Mouse (Mus musculus): ENCODE data around the gene Pdxdc1.
"Not testable (repeated sequence)": the region's sequence is repeated elsewhere in the genome, so short reads cannot be mapped to it uniquely, and the experiment has no call there.

Gene Pdxdc1

DNA sequence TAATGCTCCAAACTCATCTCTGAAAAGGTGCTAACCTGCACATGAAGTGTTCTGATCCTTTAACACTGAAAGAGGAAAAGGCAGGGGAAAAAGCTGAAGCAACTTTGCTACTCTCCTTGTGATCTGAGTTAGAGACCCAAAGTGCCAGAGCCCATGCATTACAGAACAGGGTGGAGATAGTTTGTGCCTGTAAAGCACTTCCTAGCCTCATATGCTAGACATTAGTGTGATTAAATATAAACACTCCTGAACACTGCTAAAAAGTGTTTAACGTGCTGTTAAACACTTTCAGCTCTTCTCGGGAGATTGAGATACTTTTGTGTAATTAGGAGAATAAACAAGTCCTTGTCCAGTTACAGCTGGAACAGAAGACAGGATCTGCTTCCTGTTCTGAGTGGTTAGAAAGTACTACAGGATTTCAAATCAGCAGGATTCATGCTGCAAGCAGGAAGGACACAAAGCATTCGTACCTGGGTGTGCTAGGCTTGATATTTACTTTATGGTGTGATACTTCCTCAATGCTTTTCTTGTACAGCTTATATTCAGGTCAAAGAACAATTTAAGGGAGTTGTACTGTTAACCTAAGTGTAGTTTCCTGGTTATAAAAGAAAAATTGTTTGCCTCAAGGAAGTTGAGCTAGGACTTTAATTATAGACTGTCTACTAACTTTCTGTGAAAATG lies 19.7 kb downstream of the Pdxdc1 start:
- DNase-seq (ENCODE audit: low spot score in 2 of 2) = no peak

DNA sequence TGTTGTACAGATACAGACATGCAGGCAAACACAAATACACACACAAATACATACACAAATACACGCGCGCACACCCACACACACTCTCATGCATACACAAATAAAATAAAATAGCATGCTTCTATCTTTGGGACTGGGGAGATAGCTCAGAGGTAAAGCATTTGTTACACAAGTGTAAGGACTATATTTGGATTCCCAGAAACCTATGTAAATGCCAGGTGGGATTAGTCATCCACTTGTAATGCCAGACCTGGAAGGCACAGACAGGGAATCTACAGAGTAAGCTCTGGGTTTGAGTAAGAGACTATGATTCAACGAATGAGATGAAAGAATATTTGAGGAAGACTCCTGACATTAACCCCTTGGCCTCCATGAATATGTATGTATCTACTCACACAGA lies 27.4 kb downstream of the Pdxdc1 start:
- no peak for DNase-seq (ENCODE audit: low spot score in 2 of 2)

DNA sequence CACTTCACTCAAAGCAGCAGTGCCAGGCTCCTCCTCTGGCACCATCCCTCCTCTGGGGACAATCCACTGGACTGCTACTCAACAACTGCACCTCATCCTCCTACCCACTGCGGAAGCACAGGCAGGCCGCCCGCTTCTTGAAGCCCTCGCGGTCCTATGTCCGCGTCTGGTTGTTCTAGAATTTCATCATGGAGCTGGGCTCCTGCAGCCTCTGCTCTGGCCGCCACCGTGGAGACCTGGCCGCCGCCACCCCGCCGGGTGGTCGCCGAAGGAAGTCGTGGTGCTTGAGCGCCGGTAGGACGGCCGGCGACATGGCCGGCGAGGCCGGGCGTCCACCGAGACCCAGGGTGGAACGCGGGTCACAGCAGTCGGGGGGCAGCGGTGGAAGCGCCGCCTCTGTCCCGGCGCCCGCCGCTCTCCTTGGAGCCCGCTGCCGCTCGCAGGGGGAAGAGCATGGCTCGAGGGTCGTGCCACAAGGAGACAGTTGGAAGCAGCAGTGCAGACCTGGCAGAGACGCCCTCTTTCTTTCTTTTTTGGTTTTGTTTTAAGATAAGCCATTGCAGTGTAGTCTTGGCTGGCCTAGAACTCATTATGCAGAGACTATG lies 34.9 kb downstream of the Pdxdc1 start:
- no peak for DNase-seq (ENCODE audit: low spot score in 2 of 2)

DNA sequence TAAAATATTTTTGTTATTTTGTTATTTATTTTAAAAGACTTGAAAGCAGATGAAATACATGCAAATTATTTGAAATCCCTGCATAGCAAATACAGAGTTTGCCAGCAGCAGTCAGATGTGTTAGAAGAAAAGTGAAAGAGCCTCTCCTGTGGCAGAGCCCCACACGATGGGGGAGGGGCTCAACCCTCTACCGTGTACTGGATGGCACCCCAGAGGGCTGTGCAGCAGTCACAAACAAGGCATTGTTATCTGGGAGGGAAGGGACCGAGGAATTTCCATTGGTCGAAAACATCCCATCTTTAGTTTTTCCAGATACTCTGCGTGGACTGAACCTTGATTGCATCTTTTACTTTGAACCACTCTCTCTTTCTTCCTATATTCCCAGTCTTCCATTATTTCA lies 35.5 kb downstream of the Pdxdc1 start:
- DNase-seq (ENCODE audit: low spot score in 2 of 2) = not testable (repeated sequence)

DNA sequence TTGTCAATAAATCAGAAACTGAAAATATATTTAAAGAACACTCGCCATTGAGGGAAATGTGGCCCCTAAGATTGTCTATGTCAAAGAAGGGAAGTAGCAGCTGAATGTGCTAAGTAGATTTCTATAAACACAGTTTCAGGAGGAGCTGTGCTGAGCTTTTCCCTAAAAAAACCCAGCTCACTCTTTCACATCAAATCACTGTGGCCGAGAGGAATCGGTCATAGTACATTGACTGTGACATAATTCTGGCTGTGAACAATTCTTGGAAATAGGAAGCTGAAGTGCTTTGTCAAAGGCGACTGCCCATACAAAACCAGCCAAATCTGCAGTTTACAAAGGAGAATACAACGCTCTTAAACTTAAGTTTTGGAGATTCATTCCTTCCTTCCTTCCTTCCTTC lies 36.3 kb downstream of the Pdxdc1 start:
- DNase-seq (ENCODE audit: low spot score in 2 of 2) = no peak

DNA sequence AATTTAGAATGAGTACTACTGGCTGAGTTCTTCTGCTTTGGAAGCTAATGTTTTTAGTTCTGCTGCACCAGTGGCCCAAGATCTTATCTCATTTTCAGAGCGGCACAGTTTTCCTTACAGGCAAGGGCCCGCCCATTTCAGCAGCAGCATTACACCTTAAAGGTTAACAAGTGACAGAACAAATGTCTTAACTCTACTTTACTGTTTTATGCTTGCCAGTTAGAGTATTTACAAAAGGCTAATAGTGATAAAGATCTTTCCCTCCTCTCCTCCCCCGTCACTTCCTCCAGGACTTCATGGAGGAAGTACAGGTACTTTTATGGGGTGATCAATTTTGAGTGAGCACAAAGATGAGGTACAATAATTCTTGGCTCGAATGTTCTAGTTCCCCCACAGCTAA lies 36.9 kb downstream of the Pdxdc1 start:
- no peak for DNase-seq (ENCODE audit: low spot score in 2 of 2)

DNA sequence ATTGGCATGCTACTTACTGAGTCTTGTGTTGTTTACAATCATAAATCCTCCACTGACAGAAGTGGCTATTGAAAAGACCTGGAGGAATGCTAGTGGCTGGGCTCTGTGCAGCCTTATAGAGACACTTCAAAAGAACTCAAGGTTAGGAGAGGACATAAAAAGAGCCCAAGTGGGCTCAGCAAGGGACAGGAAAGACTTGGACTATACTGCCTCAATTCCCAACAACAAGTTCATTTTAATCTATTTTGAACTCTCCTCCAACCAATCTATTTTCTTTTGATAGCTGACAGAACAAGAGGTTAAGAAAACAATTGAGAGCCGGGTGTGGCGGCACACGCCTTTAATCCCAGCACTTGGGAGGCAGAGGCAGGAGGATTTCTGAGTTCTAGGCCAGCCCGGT lies 49.0 kb downstream of the Pdxdc1 start:
- no peak for DNase-seq (ENCODE audit: low spot score in 2 of 2)

DNA sequence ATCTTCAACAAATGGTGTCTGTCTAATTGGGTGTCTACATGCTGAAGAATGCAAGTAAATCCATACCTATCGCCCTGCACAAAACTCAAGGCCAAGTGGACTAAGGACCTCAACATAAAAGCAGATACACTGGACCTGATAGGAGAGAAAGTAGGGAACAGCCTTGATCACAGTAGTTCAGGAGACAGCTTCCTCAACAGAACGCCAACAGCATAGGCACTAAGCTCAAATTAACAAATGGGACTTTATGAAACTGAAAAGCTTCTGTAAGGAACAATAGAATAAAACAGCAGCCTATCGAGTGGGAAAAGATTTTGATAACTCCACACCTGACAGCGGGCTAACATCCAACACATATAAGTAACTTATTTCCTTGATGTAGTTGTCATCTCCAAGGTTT lies 51.5 kb downstream of the Pdxdc1 start:
- DNase-seq (ENCODE audit: low spot score in 2 of 2) = no peak

DNA sequence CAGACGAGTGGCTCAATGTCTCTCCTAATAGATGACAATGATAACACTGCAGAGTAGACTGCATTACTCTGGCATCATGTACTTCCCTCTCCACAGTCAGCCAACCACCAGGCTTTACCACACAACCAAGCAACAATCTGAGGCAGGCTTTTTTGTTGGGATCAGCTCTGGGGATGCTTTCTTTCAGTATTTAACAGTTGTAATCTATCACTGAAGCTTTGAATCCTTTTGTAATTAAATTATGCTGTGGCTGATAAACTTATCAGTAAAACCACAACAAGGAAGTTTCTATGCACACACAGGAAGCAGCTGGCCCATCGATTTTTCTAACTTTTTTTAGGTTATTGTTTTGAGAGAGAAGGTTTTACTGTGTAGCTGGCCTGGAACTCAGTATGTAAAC lies 54.6 kb downstream of the Pdxdc1 start:
- no peak for DNase-seq (ENCODE audit: low spot score in 2 of 2)

DNA sequence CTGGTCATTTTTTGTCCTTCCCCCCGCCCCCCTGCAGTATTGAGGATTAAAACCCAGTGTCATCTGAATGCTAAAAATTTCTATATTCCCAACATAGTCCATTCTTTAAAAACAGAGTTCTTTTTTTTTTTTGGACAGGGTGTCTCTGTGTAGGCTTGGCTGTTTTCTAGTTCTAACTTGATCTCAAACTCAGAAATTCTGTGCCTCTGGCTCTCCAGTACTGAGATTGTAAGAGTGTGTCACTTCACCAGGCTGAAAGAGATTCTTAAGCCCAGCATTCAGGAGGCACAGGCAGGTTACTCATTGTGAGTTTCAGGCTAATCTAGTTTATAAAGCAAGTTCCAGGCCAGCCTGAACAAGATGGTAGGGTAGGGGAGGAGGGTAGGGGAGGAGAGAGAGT lies 56.3 kb downstream of the Pdxdc1 start:
- no peak for DNase-seq (ENCODE audit: low spot score in 2 of 2)

DNA sequence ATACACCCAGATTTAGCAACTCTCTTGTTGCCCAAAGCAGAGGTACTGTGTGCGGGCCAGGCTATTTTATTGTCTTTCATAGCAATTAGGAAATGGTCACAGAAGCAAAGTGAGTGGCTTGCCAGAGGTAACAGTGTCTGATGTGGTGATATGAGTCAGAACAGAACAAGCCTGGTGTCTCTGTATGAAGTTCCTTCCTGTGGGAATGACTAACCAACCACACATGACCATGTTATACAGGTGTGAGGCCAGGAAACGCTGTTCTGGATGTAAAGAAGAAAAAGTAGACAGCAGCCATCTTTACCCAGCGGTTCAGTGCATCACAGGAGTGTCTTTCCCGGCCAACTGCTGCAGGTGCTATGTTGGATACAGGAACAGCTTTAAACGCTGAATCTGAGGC lies 57.9 kb downstream of the Pdxdc1 start:
- no peak for DNase-seq (ENCODE audit: low spot score in 2 of 2)

DNA sequence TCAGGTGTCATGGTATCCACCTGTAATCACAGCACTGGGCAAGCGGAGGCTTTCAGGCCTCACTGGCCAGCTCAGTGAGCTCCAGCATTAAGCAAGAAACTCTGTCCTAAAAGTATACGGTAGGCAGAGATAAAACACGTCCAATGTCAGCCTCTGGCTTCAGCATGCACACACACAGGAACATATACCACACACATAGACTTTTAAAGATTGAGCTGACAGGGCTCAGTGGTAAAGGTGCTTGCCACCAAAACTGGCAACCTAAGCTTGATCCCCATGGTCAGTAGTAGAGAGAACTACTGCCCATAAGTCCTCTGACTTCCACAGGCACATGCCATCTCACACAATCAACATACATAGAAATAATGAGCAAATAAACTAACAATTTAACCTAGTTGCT lies 62.0 kb downstream of the Pdxdc1 start:
- DNase-seq (ENCODE audit: low spot score in 2 of 2) = no peak

DNA sequence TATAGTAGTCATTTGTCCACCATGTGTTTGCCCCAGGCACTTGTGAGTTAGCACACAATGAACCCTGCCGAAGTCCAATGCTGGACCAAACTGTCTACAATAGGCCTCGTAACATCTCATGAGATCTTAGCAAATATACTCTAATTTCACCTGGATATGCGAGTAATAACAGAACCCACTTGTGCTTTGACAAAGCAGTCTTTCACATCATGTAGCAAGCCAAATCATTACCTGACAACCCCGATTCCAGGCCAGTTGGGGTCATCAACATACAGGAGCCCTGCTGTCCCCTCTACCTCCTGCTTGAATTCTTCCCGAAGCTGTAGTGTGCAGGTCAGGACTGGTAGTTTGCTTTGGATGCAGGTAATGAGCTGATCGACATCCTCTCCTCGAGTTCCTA lies 62.9 kb downstream of the Pdxdc1 start:
- DNase-seq (ENCODE audit: low spot score in 2 of 2) = no peak

DNA sequence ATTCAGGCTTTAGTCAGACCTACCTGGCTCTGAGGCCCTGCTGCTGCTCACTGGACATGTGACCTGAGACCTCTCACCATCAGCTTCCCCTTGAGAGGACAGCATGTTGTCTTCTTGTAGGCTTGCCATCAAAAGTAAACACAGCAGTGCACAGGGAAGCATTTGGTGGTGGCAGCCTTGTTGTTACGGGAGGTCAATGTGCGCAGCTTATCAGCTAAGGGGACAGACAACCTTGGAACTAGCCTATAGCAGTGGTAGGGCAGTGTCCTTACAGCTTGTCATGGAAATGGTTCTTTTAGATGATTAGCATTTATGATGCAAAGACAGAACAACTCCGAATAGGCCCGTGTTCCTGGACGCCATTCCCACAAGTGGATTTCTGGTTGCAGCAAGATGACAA lies 68.5 kb downstream of the Pdxdc1 start:
- DNase-seq (ENCODE audit: low spot score in 2 of 2) = no peak

DNA sequence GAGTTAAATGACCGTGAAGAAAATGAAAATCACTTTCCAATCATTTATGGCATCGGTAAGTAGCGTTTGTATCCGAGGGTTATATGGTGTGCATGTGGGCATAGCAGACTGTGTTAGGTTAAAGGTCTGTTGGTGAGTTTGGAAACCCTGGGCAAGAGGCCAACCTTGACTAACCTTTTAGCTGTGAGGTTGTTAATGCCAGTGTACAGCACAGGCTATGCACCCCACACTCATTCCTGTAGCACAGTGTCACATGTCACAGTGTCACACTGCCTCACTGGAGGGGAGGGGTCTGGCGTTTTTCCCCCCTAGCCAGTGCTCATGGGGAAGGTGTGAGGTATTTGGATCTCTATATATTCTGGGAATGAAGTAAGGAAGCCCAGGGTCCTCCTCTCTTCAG lies 71.3 kb downstream of the Pdxdc1 start:
- no peak for DNase-seq (ENCODE audit: low spot score in 2 of 2)

DNA sequence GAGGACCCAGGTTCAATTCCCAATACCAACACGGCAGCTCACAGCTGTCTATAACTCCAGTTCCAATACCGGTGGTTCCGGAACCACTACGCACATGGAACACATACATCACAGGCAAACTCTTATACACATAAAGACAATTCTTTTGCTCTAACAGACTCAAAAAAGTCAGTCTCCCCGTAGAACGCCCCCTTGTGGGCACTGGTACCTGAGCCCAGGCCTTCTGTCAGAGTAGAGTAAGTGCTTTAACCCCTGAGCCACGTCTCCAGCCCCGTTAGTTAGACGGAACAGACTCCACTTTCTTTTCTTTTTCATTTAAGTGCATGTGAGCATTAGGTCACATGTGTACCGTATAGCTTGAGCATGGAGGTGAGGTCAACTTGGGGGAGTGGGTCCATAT lies 72.5 kb downstream of the Pdxdc1 start:
- peak in 1 of 2 experiments; percentile 18 for DNase-seq (ENCODE audit: low spot score in 2 of 2)

DNA sequence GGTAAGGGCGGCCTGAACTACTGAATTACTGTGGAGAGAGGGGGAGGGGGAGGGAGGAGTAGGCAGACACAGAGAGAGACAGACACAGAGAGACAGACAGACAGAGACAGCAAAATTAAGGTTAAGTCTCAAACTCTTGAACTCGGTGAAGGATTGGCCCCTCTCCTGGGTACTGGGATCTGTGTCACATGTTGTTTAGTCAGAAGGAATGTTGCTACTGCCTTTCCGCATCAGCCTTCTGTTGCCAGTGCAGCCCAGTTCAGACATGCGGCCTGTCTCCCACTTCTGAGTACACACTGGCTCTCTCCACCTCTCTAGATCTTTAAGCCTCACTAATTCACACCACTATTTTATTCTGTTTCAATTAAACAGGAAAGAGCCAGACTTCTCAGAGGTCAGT lies 76.4 kb downstream of the Pdxdc1 start:
- no peak for DNase-seq (ENCODE audit: low spot score in 2 of 2)

DNA sequence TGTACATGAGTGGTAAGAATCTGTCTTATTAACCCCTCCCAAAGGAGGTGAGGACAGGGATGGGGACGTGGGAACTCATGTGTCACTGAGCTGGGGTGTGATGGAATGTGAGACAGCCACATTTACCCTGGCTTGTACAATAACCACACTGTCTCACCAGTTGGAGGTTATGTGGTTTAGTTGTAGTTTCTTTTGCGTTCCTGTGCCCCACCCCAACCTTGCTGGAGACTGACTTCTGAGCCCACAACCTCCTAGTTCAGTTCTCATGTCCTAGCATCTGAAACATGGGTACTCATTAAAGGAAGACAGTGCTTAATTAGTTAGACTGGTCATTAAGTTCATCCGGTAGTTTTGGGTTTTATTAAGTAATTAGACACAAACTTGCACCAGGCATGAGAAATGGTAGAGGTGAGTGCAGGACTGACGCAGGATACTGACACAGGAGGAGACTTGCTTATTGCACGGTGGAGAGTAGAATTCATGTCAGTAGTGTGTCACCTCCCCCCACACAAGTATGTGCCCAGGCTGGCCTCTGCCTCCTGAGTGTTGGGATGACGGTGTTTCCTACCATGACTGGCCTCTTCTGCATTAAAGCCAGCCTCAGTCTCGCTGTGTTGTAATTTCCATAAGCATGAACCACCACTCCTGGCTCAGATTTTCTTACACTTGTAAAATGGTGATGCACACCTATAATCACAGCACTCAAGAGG lies 77.0 kb downstream of the Pdxdc1 start:
- DNase-seq (ENCODE audit: low spot score in 2 of 2) = no peak

DNA sequence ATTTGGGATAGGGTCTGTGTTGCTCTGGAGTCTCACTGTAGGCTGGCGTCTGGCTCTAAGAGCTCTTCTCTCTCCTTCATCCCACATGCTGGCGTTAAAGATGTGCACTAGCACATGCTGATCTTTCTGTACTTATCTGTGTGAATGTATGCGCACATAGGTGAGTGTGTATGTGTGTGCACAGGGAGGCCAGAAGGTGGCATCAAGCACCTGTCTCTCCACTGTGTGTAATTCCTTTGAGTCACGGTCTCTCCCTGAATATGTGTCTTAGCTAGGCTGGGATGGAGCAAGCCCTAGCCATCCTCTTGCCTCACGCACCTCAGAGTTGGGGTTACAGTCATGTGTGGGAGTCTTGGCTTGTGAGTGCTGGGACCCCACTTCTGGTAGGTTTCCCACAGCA lies 82.2 kb downstream of the Pdxdc1 start:
- DNase-seq (ENCODE audit: low spot score in 2 of 2) = no peak

DNA sequence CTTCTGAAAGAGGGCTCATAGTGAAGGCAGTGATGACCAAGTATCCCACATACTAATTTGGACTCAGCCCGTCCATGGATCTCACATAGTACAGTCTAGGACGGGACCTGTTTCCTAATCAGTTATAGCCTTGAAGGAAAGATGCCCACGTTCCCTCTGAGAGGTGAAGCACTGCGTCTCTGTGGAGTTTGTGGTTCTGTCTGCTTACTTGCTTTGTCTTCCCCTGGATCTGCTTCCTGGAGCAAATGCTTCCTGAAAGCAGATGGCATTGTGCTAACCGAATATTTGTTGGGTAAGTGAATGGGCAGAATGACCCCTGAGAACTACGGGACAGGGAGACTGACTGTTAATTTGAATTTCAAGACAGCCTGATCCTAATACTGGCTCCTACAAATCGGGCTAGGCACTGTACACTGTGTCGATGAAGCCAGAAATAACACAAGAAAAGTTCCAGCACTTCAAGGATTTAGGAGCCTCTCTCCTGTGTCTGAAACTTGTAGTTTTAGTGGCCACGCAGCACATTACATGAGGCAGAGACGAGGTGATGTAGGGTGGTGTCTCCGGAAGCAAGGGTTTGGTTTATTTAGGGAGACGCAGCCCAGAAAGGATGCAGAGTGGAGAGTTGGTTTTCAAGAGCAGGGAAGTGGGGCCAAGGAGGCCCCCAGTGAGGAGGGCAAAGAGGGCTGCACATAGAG lies 83.0 kb downstream of the Pdxdc1 start:
- peak in 1 of 2 experiments; percentile 7 for DNase-seq (ENCODE audit: low spot score in 2 of 2)

DNA sequence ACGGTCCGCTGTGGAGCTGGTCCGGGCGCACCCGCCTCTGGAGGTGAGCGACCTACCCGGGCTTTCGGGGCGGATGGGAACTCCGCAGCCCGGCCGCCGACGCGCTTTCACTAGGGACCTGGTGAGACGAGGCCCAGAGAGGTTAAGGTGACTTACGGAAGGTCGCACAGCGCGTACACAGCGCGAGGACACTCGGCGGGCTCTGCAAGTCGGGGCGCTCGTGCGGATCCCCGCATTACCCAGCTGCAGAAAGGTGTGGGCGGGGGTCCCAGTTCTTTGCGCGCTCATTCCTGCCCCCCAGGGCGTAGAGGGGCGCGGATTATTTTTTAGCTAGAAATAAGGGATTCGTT lies 83.6 kb downstream of the Pdxdc1 start:
- no peak for DNase-seq (ENCODE audit: low spot score in 2 of 2)

DNA sequence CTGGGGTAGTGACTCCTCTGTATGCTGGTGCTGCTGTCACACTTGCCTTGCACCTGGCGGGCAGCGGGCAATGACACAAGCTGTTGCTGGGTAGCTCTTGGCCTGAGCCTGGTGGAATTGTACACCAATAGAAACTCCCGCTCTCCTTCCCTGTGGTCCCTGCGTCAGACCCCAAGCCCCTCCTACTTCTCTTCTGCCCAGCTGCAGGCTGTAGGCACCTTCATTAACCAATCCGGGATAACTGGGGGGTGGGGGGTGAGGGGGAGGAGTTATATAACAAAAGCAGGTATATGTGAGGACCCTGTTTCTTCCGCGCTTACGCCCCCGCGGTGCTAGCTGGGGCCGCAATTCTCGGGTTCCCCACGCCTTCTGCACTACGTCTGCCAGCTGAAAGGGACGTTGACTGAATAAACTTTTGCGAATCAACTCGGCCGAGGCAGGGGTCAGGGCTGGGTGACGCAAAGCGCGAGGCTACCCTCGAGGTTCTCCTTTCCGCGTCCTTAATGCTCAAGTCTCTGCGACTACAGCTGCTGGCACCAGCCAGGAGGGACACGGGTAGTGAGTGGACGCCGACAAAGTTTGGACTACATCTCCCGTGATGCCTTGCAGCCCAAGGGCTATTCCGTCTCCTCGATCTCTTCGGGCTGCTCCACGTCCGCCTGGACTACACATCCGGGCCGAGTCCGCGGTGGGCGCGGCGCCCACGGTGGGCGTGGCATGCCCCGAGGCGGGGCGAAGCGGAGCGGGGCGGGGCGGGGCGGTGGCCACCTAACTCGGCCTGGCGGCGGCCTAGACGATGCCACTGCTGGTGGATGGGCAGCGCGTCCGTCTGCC lies 84.2 kb downstream of the Pdxdc1 start, which contains the start of gene Ntan1:
Ntan1 (plus strand) TSS at position 286 of the 834 bp plus-strand sequence.
- DNase-seq (ENCODE audit: low spot score in 2 of 2) = peak; percentile 93 to 94
